Mouse (Mus musculus) c-Kit-positive CD71-positive TER-119-positive erythroid progenitor cells, embryonic 14.5 days (primary cell): ENCODE measurements at regions not wholly inside any gene's neighbourhood (a gene's known extent, or its start where the extent isn't known, plus 50 kb on each side); places are given as distances from the start of the nearest gene placed in this dataset.
A peak's percentile ranks its signal among the peaks of the same experiment; 100 is the strongest.
"Not testable (repeated sequence)": the region's sequence is repeated elsewhere in the genome, so short reads cannot be mapped to it uniquely, and the experiment has no call there.

Experiments used
- DNase-seq: peaks from one replicate; pipeline ENCODE4 v3.0.0-alpha.2; 2013; ENCODE audit warnings: low spot score

DNA sequence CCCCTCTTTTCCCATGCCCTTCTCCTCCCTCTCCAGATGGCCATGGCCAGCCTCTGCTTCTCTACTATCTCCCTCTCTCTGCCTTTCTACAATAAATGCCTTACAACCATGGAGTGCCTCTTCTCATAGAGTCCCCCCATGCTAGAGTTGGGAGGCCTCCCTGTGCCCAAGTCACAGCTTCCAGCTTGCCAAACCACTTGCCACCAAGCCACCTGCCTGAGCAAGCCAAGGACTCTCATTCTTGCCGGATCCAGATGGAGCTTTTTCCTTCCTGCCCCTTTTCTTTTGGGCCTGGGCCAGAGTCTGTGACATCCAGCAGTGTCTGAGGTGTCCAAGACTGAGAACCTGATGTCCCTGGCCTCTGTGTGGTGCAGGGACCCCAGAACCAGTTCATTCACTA is 367.4 kb upstream of the Arhgap42 start:
- no peak for DNase-seq

- no peak for DNase-seq
Observed at GRCm38 (mm10) chr9:9591263-9591662, 352.4 kb upstream of the Arhgap42 start.

GRCm38 (mm10) chr9:9583011-9583605 is 344.2 kb upstream of the Arhgap42 start:
- DNase-seq, result no peak

- no peak for DNase-seq
Observed at GRCm38 (mm10) chr9:9582301-9583010, 343.6 kb upstream of the Arhgap42 start.

GRCm38 (mm10) chr9:9568040-9568649 is 329.2 kb upstream of the Arhgap42 start:
- no peak for DNase-seq

DNA sequence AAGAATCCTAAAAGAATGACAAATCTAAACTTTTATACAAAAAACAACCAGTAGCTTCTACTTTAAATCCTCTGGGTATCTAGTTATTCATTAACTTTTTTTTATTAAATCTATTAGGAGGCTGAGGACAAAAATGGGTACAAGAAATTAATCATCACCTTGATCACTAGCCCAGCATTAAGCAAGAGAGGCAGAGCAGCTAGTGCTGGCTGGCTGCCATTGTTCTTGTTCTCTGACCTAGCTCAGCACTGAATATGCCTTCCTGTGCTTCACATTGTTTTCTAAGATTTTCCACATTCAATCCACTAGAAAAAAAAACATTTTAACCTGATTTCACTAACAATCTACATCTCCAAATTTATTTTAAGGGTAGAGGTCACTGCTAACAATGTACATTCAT is 325.6 kb upstream of the Arhgap42 start:
- DNase-seq, result no peak

DNA sequence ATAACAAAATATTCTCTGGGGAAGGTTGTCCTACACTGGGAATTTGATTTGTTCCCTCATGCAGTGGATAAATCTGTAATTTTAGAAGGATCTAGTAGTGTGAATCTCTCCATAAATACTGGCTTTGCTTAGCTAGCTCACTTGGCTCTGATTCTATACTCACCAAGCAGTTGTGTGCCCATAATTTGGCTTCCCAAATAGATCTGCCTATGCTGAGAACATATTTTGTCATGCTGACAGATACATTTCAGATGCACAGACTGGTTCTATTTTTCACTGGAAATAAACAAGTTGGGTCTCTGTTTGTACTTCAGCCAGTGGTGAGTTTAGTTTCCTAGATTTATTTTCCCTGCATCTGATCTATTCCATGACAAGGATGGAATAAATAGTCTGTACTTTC is 309.8 kb upstream of the Arhgap42 start:
- no peak for DNase-seq

GRCm38 (mm10) chr9:9547570-9547969 is 308.7 kb upstream of the Arhgap42 start:
- DNase-seq, result no peak

- DNase-seq, result no peak
Observed at GRCm38 (mm10) chr9:9547121-9547520, 308.2 kb upstream of the Arhgap42 start.

DNA sequence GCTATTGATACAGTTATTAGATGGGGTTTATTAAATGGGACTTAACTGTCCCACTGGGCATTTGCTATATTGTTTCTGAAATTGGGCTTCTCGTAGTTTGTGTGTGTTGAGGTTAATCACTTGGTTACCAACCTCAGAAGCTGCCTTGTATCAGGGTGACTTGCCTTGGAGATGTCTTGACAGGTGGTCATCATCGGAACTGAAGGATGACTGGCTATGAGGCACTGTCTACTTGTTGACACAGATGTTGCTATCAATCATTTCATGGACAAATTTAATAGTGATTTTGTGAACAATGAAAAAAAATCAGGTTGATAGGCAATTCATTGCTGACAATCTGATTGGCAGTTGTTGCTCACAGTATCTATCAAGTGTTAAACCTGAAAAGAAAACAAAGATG is 261.4 kb upstream of the Arhgap42 start:
- no peak for DNase-seq

DNA sequence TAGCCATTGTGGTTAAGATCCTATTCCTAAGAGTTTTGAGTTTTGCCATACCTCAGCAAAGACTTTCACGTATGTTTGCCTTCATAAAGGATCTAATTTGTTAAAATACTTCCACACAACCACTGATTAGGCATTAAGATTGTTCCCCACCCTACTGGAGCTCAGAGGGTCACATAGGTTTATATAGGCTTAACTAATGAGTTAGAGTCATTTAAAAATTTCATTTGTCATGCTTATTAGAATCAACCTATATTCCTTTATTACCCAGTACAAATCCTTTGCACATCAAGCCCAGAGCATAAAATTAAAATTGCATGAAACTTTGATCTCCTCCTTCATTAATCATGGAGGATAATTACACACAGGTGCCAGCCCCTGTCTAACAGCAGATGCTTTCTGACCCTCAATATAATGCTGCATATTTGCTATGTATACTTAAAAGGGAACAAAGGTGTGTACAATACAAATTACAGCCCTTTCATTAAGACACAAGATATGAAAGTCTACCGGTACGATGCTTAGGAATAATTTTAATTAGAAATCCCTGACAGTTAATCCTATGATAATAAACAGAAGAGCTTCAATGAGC is 254.8 kb upstream of the Arhgap42 start:
- no peak for DNase-seq

DNA sequence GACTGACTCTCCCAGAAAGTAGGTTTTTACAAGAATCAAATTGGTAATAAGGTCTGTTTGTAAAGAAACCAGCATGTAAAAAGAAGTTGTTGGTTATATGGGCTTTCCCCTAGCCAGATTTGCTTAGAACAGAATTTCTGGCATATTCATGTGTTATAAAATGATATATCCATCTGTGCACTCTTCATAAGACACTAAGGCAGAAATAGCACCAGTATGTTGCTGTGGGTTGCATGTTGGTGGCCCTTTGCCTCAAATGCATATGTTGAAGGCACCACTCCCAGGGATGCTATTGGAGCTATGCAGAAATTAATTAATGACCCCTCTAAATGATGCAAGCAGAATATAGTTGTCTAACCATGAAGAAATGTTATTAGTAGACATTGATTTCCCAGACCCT is 238.2 kb upstream of the Arhgap42 start:
- DNase-seq, result no peak

GRCm38 (mm10) chr9:9475009-9475744 is 236.3 kb upstream of the Arhgap42 start:
- DNase-seq, result no peak

DNA sequence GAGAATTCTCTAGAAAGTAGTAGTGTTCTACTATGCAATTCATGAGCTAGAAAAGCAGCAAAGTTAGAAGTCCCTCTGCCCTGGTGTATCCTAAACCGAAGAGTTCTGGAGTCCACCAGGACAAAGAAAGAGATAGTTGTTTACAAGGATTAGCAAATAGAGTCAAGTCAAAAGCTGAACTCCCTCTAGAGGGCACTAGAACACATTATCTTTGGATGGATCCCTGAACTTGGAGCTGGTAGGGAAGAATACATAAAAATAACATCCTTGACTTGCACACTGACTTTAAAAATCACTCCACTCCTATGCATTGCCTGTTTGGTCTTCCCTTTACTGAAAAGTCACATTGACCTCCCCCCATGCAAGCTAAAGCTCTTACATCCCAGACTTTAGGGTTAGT is 205.3 kb upstream of the Arhgap42 start:
- no peak for DNase-seq

GRCm38 (mm10) chr9:9420326-9420725 is 181.4 kb upstream of the Arhgap42 start:
- no peak for DNase-seq

DNA sequence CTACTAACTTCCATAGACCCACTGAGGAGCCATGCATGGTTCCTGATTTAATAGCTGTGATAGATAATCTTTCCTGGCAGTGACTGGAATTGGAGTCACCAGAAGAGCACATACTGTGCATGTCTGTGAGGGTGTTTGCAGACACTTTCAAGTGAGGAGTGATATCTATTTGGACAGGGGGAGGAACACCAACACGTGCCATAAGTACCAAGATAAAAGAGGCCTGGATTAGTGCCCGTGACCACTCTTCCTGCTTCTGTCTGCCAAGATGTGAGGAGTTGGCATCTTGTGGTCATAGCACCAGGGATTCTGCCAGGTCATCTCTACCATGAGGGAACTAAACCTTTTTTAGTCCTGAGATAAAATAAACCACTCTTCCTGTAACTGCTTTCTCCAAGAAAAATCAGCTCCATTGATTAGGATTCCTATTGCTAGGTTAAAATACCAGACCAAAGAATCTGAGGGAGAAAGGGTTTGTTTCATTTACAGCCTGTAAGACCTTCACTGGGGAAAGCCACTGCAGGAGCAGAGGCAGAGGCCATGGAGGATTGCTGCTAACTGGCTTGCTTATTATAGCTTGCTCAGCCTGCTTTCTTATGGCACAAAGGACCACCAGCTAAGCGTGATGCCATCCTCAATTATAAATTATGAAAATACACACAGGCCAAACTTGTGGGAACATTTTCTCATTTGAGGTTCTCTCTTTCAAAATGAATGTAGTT is 173.7 kb upstream of the Arhgap42 start:
- DNase-seq, result no peak

- DNase-seq, result not testable (repeated sequence)
Observed at GRCm38 (mm10) chr9:9394190-9394589, 155.3 kb upstream of the Arhgap42 start.

GRCm38 (mm10) chr9:9376650-9377189 is 137.8 kb upstream of the Arhgap42 start:
- DNase-seq, result no peak

GRCm38 (mm10) chr9:9375304-9375904 is 136.5 kb upstream of the Arhgap42 start:
- peak; percentile 23 for DNase-seq

DNA sequence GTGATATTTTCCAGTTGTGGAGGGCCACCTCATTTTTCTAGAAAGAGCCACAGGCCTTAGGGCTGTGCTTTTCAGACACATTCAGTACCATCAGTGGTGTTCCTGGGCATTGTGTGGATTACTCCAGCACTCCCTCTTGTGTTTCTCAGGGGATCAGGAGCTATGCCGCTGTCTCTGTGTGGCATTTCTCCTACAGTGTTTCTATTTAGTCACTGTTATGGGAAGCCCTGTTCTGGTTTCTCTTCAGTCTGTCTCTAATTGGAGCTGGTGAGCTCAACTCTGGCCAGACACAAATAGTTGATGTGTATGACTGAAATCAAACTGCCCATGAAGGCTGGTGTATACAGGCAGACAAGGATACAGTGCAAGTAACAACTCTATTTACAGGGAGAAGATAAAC is 133.7 kb upstream of the Arhgap42 start:
- DNase-seq, result no peak

DNA sequence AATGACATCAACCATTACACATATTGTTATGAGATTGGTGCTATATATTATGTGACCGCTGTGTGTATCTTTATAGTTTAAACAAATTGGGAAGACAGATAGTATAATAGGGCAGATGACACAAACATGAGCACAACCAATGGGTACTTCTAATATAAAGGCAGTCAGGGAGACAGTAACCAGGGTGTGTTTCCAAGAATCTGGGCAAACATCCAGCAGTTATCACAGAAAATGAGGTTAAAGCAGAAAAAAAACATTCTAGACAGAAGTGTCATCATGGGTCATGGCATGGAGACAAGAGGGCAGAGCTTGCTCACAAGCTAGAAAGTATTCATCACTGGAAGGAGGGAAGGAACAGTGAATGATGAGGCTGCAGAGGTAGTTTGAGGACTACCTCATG is 129.8 kb upstream of the Arhgap42 start:
- DNase-seq, result no peak
